35 mouse cellular contexts compared by ENCODE assay signal in the genomic region with DNA sequence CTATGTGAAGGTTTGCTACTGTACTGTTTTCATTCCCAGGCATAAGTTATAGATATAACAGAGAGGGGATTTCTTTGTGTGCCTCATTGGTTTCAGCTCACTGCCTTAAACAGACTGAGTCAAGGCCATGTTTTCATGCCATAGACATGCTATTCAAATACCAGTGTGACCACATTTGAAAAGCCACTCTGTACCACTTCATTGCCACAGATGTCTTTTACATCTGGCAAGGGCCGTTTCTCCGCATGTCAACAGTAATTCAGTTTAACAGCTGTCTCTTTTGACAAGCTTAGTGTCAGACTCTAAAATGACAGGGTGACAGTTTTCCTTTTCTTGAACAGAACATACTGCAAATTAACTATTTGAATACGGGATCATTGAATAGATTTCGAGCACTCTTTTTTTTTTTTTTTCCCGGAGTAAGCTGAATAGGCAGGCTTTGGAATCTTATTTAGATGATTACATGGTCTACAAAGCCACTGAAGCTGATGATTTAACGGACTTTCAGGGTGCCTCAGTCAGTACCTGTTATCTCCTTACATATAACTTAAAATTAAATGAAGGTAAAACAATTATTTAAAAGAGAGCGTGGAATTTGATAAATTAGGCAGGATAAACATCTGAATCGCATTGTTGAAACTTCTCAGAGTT.
DNase-seq lines count a peak whose midpoint lies in the region; ATAC-seq and TF ChIP-seq lines count a peak whose summit lies in the region.
"Had no signal": no experiment of that assay in that cellular context is flagged by ENCODE, and none has a peak within 500 bp of the region (broad histone marks: within the 10 kb centered on the region; RNA-seq: fewer than 3 reads in every experiment).

No protein-coding gene starts in this region.

- H3K36me3 ChIP-seq in embryonic facial prominence, embryonic 11.5 days (replicated peaks; ENCODE audit: control insufficient read depth, insufficient read depth, low read depth, low read length) = no peaks in the 10 kb centered on the region
- H3K36me3 ChIP-seq in embryonic facial prominence, embryonic 10.5 days (replicated peaks) = no peaks in the 10 kb centered on the region
- H3K36me3 ChIP-seq in midbrain, embryonic 12.5 days = no peaks in the 10 kb centered on the region
- no peaks in the 10 kb centered on the region for H3K36me3 ChIP-seq in midbrain, embryonic 15.5 days (replicated peaks)
- H3K36me3 ChIP-seq in forebrain, embryonic 14.5 days (ENCODE audit: control insufficient read depth, insufficient read depth, low read length) = no peaks in the 10 kb centered on the region
- no peaks in the 10 kb centered on the region for H3K36me3 ChIP-seq in midbrain, postnatal 0 days (ENCODE audit: insufficient read depth, low read length)
- H3K36me3 ChIP-seq in stomach, postnatal 0 days (ENCODE audit: control insufficient read depth, insufficient read depth, low read length) = no peaks in the 10 kb centered on the region
- H3K36me3 ChIP-seq in liver, embryonic 11.5 days (ENCODE audit: control insufficient read depth, insufficient read depth, low read length) = no peaks in the 10 kb centered on the region
- H3K36me3 ChIP-seq: embryonic facial prominence, embryonic 12.5 days; heart, embryonic 10.5 days; heart, embryonic 15.5 days; kidney, embryonic 15.5 days; liver, embryonic 13.5 days; neural tube, embryonic 15.5 days had no signal

- TF ChIP-seq EP300 in stomach, postnatal 0 days (optimal IDR thresholded peaks at IDR 0.05) = no peak

- H3K4me2 ChIP-seq in embryonic facial prominence, embryonic 11.5 days (ENCODE audit: low read depth, low read length) = no peak overlapping the region
- no peak overlapping the region for H3K4me2 ChIP-seq in midbrain, embryonic 12.5 days (replicated peaks)
- no peak overlapping the region for H3K4me2 ChIP-seq in midbrain, embryonic 15.5 days
- H3K4me2 ChIP-seq in forebrain, embryonic 14.5 days (ENCODE audit: low read length) = no peak overlapping the region
- no peak overlapping the region for H3K4me2 ChIP-seq in midbrain, postnatal 0 days (ENCODE audit: low read depth, low read length, poor library complexity, severe bottlenecking)
- no peak overlapping the region for H3K4me2 ChIP-seq in stomach, postnatal 0 days (replicated peaks; ENCODE audit: low read depth)
- no peak overlapping the region for H3K4me2 ChIP-seq in liver, embryonic 11.5 days
- H3K4me2 ChIP-seq: embryonic facial prominence, embryonic 12.5 days; heart, embryonic 15.5 days; hindbrain, embryonic 14.5 days; kidney, embryonic 15.5 days; liver, embryonic 13.5 days; neural tube, embryonic 15.5 days had no signal

- H3K27ac ChIP-seq in embryonic facial prominence, embryonic 11.5 days (replicated peaks; ENCODE audit: low read depth, low read length) = no peak overlapping the region
- H3K27ac ChIP-seq in embryonic facial prominence, embryonic 10.5 days (replicated peaks) = no peak overlapping the region
- no peak overlapping the region for H3K27ac ChIP-seq in midbrain, embryonic 12.5 days (replicated peaks)
- H3K27ac ChIP-seq in midbrain, embryonic 15.5 days = no peak overlapping the region
- no peak overlapping the region for H3K27ac ChIP-seq in forebrain, embryonic 14.5 days (ENCODE audit: low read depth, low read length)
- no peak overlapping the region for H3K27ac ChIP-seq in midbrain, postnatal 0 days (ENCODE audit: low read depth, low read length)
- no peak overlapping the region for H3K27ac ChIP-seq in stomach, postnatal 0 days (replicated peaks)
- no peak overlapping the region for H3K27ac ChIP-seq in liver, embryonic 11.5 days (ENCODE audit: low read depth, low read length)
- H3K27ac ChIP-seq: embryonic facial prominence, embryonic 12.5 days; heart, embryonic 10.5 days; heart, embryonic 15.5 days; hindbrain, embryonic 14.5 days; kidney, embryonic 15.5 days; layer of hippocampus, adult 2 months; liver, embryonic 13.5 days; neural tube, embryonic 15.5 days had no signal

- H3K4me3 ChIP-seq in embryonic facial prominence, embryonic 11.5 days (ENCODE audit: low read depth, low read length) = no peak overlapping the region
- no peak overlapping the region for H3K4me3 ChIP-seq in embryonic facial prominence, embryonic 10.5 days
- H3K4me3 ChIP-seq in midbrain, embryonic 12.5 days = no peak overlapping the region
- H3K4me3 ChIP-seq in midbrain, embryonic 15.5 days = no peak overlapping the region
- H3K4me3 ChIP-seq in forebrain, embryonic 14.5 days (ENCODE audit: low read depth, low read length) = no peak overlapping the region
- H3K4me3 ChIP-seq in midbrain, postnatal 0 days (ENCODE audit: low read depth, low read length) = no peak overlapping the region
- H3K4me3 ChIP-seq in stomach, postnatal 0 days (ENCODE audit: low read depth, low read length) = no peak overlapping the region
- no peak overlapping the region for H3K4me3 ChIP-seq in liver, embryonic 11.5 days (ENCODE audit: low read depth, low read length)
- H3K4me3 ChIP-seq: embryonic facial prominence, embryonic 12.5 days; erythroblast, embryonic 14.5 days; heart, embryonic 10.5 days; heart, embryonic 15.5 days; kidney, embryonic 15.5 days; layer of hippocampus, adult 2 months; liver, embryonic 13.5 days; megakaryocyte, embryonic 14.5 days; neural tube, embryonic 15.5 days had no signal

- ATAC-seq in embryonic facial prominence, embryonic 11.5 days (replicated peaks; ENCODE audit: insufficient number of reproducible peaks, low FRiP score, low TSS enrichment, low read depth) = no peak
- peak; percentile 91 for ATAC-seq in midbrain, embryonic 12.5 days (ENCODE audit: low FRiP score, low read depth)
- ATAC-seq in midbrain, embryonic 15.5 days (replicated peaks) = no peak; the same call in 1 of the 2 replicates
- peak; percentile 96 for ATAC-seq in forebrain, embryonic 14.5 days
- ATAC-seq in midbrain, postnatal 0 days (ENCODE audit: low FRiP score) = no peak
- ATAC-seq in stomach, postnatal 0 days (ENCODE audit: low FRiP score, low TSS enrichment) = no peak
- no peak for ATAC-seq in liver, embryonic 11.5 days (replicated peaks; ENCODE audit: low FRiP score)
- ATAC-seq: inflammation-experienced regulatory T-cells, adult 6 months; lung, postnatal 0 days; Patski had no signal

- no peak for TF ChIP-seq CTCF in midbrain, postnatal 0 days (IDR thresholded peaks at IDR 0.05)
- TF ChIP-seq CTCF in stomach, postnatal 0 days (IDR thresholded peaks at IDR 0.05; ENCODE audit: low read depth) = no peak

- no peaks in the 10 kb centered on the region for H3K9me3 ChIP-seq in embryonic facial prominence, embryonic 11.5 days (replicated peaks; ENCODE audit: control insufficient read depth, low read length)
- no peaks in the 10 kb centered on the region for H3K9me3 ChIP-seq in embryonic facial prominence, embryonic 10.5 days
- no peaks in the 10 kb centered on the region for H3K9me3 ChIP-seq in midbrain, embryonic 12.5 days
- no peaks in the 10 kb centered on the region for H3K9me3 ChIP-seq in midbrain, embryonic 15.5 days
- no peaks in the 10 kb centered on the region for H3K9me3 ChIP-seq in forebrain, embryonic 14.5 days (replicated peaks; ENCODE audit: control insufficient read depth, low read length)
- H3K9me3 ChIP-seq in midbrain, postnatal 0 days (ENCODE audit: low read length) = no peaks in the 10 kb centered on the region
- no peaks in the 10 kb centered on the region for H3K9me3 ChIP-seq in stomach, postnatal 0 days (ENCODE audit: control insufficient read depth, low read length)
- H3K9me3 ChIP-seq in liver, embryonic 11.5 days (ENCODE audit: control insufficient read depth, low read length) = no peaks in the 10 kb centered on the region
- H3K9me3 ChIP-seq: embryonic facial prominence, embryonic 12.5 days; heart, embryonic 10.5 days; heart, embryonic 15.5 days; kidney, embryonic 15.5 days; liver, embryonic 13.5 days; megakaryocyte, embryonic 14.5 days; neural tube, embryonic 15.5 days had no signal

- H3K4me1 ChIP-seq in embryonic facial prominence, embryonic 11.5 days (ENCODE audit: control insufficient read depth, insufficient read depth, low read length) = no peaks in the 10 kb centered on the region
- no peaks in the 10 kb centered on the region for H3K4me1 ChIP-seq in embryonic facial prominence, embryonic 10.5 days
- no peaks in the 10 kb centered on the region for H3K4me1 ChIP-seq in midbrain, embryonic 12.5 days
- no peaks in the 10 kb centered on the region for H3K4me1 ChIP-seq in midbrain, embryonic 15.5 days
- H3K4me1 ChIP-seq in forebrain, embryonic 14.5 days (ENCODE audit: control insufficient read depth, insufficient read depth, low read length) = no peaks in the 10 kb centered on the region
- no peaks in the 10 kb centered on the region for H3K4me1 ChIP-seq in midbrain, postnatal 0 days (ENCODE audit: insufficient read depth, low read length)
- no peaks in the 10 kb centered on the region for H3K4me1 ChIP-seq in stomach, postnatal 0 days (replicated peaks; ENCODE audit: control insufficient read depth, insufficient read depth)
- no peaks in the 10 kb centered on the region for H3K4me1 ChIP-seq in liver, embryonic 11.5 days (replicated peaks; ENCODE audit: control insufficient read depth, insufficient read depth, low read length)
- H3K4me1 ChIP-seq: embryonic facial prominence, embryonic 12.5 days; heart, embryonic 10.5 days; heart, embryonic 15.5 days; kidney, embryonic 15.5 days; liver, embryonic 13.5 days; megakaryocyte, embryonic 14.5 days; neural tube, embryonic 15.5 days had no signal

- WGBS in embryonic facial prominence, embryonic 11.5 days = 71% methylated on average over 8 of the region's 8 CpGs
- 78% methylated on average over 8 of the region's 8 CpGs for WGBS in embryonic facial prominence, embryonic 10.5 days
- 48% methylated on average over 8 of the region's 8 CpGs for WGBS in midbrain, embryonic 12.5 days
- 37% methylated on average over 8 of the region's 8 CpGs for WGBS in midbrain, embryonic 15.5 days
- whole genome bisulfite sequencing in forebrain, embryonic 14.5 days = 54% methylated on average over 8 of the region's 8 CpGs
- 42% methylated on average over 8 of the region's 8 CpGs for WGBS in midbrain, postnatal 0 days
- WGBS in stomach, postnatal 0 days = 85% methylated on average over 8 of the region's 8 CpGs
- 84% methylated on average over 8 of the region's 8 CpGs for WGBS in liver, embryonic 11.5 days

- H3K27me3 ChIP-seq in embryonic facial prominence, embryonic 11.5 days (ENCODE audit: control insufficient read depth, insufficient read depth, low read length) = no peaks in the 10 kb centered on the region
- no peaks in the 10 kb centered on the region for H3K27me3 ChIP-seq in embryonic facial prominence, embryonic 10.5 days (replicated peaks; ENCODE audit: low read depth, poor library complexity, severe bottlenecking)
- no peaks in the 10 kb centered on the region for H3K27me3 ChIP-seq in midbrain, embryonic 12.5 days
- H3K27me3 ChIP-seq in midbrain, embryonic 15.5 days (replicated peaks) = no peaks in the 10 kb centered on the region
- H3K27me3 ChIP-seq in forebrain, embryonic 14.5 days (replicated peaks; ENCODE audit: control insufficient read depth, insufficient read depth, low read length) = no peaks in the 10 kb centered on the region
- H3K27me3 ChIP-seq in midbrain, postnatal 0 days (ENCODE audit: insufficient read depth, low read length) = no peaks in the 10 kb centered on the region
- H3K27me3 ChIP-seq in stomach, postnatal 0 days (ENCODE audit: control insufficient read depth, insufficient read depth, low read length) = no peaks in the 10 kb centered on the region
- H3K27me3 ChIP-seq in liver, embryonic 11.5 days (replicated peaks; ENCODE audit: control insufficient read depth, insufficient read depth, low read length) = no peaks in the 10 kb centered on the region
- H3K27me3 ChIP-seq: embryonic facial prominence, embryonic 12.5 days; heart, embryonic 15.5 days; kidney, embryonic 15.5 days; liver, embryonic 13.5 days; megakaryocyte, embryonic 14.5 days; neural tube, embryonic 15.5 days had no signal

- peak; percentile 0 for DNase-seq in embryonic facial prominence, embryonic 11.5 days (ENCODE audit: low spot score)
- DNase-seq in embryonic facial prominence, embryonic 10.5 days (ENCODE audit: low spot score) = no peak
- DNase-seq in forebrain, embryonic 14.5 days (ENCODE audit: low spot score) = peak; percentile 77
- DNase-seq in midbrain, postnatal 0 days (ENCODE audit: low spot score) = peak; percentile 0
- no peak for DNase-seq in stomach, postnatal 0 days (ENCODE audit: low spot score)
- no peak for DNase-seq in liver, embryonic 11.5 days (ENCODE audit: low spot score)
- DNase-seq: adrenal gland, postnatal 10 days; cerebellum, adult 11 months; cerebellum, adult 9-10 months; cerebellum, postnatal 36 days; gastrocnemius, postnatal 25 days; heart, adult 11 months; kidney, adult 18-20 months; kidney, postnatal 25 days; left cerebral cortex, postnatal 4 days; liver, embryonic 13.5 days; lung, adult 18-20 months; lung, postnatal 4 days; retina, postnatal 1 day; right cerebral cortex, postnatal 14 days; thymus, postnatal 14 days had no signal

- no peak overlapping the region for H3K9ac ChIP-seq in embryonic facial prominence, embryonic 11.5 days (replicated peaks; ENCODE audit: low read length)
- no peak overlapping the region for H3K9ac ChIP-seq in midbrain, embryonic 12.5 days (replicated peaks)
- no peak overlapping the region for H3K9ac ChIP-seq in midbrain, embryonic 15.5 days
- no peak overlapping the region for H3K9ac ChIP-seq in forebrain, embryonic 14.5 days (ENCODE audit: low read length)
- H3K9ac ChIP-seq in midbrain, postnatal 0 days (replicated peaks; ENCODE audit: low read length, poor library complexity, severe bottlenecking) = no peak overlapping the region
- H3K9ac ChIP-seq in stomach, postnatal 0 days (ENCODE audit: low read length) = no peak overlapping the region
- no peak overlapping the region for H3K9ac ChIP-seq in liver, embryonic 11.5 days (ENCODE audit: low read depth, low read length)
- H3K9ac ChIP-seq: embryonic facial prominence, embryonic 12.5 days; heart, embryonic 15.5 days; hindbrain, embryonic 14.5 days; kidney, embryonic 15.5 days; liver, embryonic 13.5 days; neural tube, embryonic 15.5 days had no signal

Comparison
In these comparisons a context has a peak if more than half of its experiments do, and no peak if none do; other contexts are left out.
1. ATAC-seq: peak in midbrain, embryonic 12.5 days (single experiment) and forebrain, embryonic 14.5 days (single experiment); none in embryonic facial prominence, embryonic 11.5 days (single experiment), midbrain, embryonic 15.5 days (single experiment), midbrain, postnatal 0 days (single experiment), stomach, postnatal 0 days (single experiment) and liver, embryonic 11.5 days (single experiment).
2. DNase-seq: peak in embryonic facial prominence, embryonic 11.5 days (single experiment), forebrain, embryonic 14.5 days (single experiment) and midbrain, postnatal 0 days (single experiment); none in embryonic facial prominence, embryonic 10.5 days (single experiment), stomach, postnatal 0 days (single experiment) and liver, embryonic 11.5 days (single experiment).